Mouse (Mus musculus): ENCODE results near the gene Tns2. TPM values are rescaled to one million over a fixed set of nuclear protein-coding genes. Genes with fewer than 3 reads are reported as not detected.
A peak's percentile ranks its signal among the peaks of the same experiment; 100 is the strongest.

Tns2 gene
- total and polyA plus RNA-seq, 3 experiments: 114 to 184 (median 130) TPM

- H3K79me2 ChIP-seq (replicated peaks; ENCODE audit: control insufficient read depth, insufficient read depth, low read length): no peaks in the 10 kb centered on the region
- H3K36me3 ChIP-seq (ENCODE audit: control insufficient read depth, insufficient read depth, low read length): peaks cover 2% of the 10 kb centered on the region; the same call in 1 of the 2 replicates
- no peak overlapping the region; the same call in 1 of the 2 replicates for H3K9ac ChIP-seq (ENCODE audit: low read depth, low read length)
- 11% methylated on average over 2 of the region's 2 CpGs for WGBS
- DNase-seq: peak; percentile 67 to 81
- no peaks in the 10 kb centered on the region for H3K27me3 ChIP-seq (ENCODE audit: control insufficient read depth, insufficient read depth, low read length)
- no peak overlapping the region for H3K4me3 ChIP-seq
- intact Hi-C loops (cut with DNase I): no loop called here
- H3K27ac ChIP-seq: peak overlapping the region; percentile 47
- H3K4me1 ChIP-seq (ENCODE audit: control insufficient read depth, insufficient read depth, low read length): peaks cover 11% of the 10 kb centered on the region
- TF ChIP-seq POLR2A (IDR thresholded peaks at IDR 0.05; ENCODE audit: insufficient read depth, low read depth, low read length) (0 out of 2 replicates have a peak, but pooled peaks have one; percentile 21), EP300 (IDR thresholded peaks at IDR 0.05; ENCODE audit: insufficient read depth, low read depth, low read length) (no peak)
Measured at GRCm38 (mm10) chr15:102126303-102126702, 26.1 kb downstream of the Tns2 start.

GRCm38 (mm10) chr15:102133314-102133713 is 33.1 kb downstream of the Tns2 start:
- Histone ChIP-seq H3K9ac (ENCODE audit: low read depth, low read length) (no peak overlapping the region), H3K27ac (no peak overlapping the region), H3K4me1 (ENCODE audit: control insufficient read depth, insufficient read depth, low read length) (no peaks in the 10 kb centered on the region), H3K36me3 (ENCODE audit: control insufficient read depth, insufficient read depth, low read length) (no peaks in the 10 kb centered on the region), H3K27me3 (ENCODE audit: control insufficient read depth, insufficient read depth, low read length) (no peaks in the 10 kb centered on the region), H3K4me3 (no peak overlapping the region), H3K79me2 (replicated peaks; ENCODE audit: control insufficient read depth, insufficient read depth, low read length) (no peaks in the 10 kb centered on the region)
- no peak for DNase-seq
- intact Hi-C loops (cut with DNase I): no loop called here
- 89% methylated on average over 9 of the region's 9 CpGs for WGBS
- no peak for TF ChIP-seq POLR2A (IDR thresholded peaks at IDR 0.05; ENCODE audit: insufficient read depth, low read depth, low read length)
- TF ChIP-seq CTCF (IDR thresholded peaks at IDR 0.05): no peak
- no peak for TF ChIP-seq EP300 (IDR thresholded peaks at IDR 0.05; ENCODE audit: insufficient read depth, low read depth, low read length)

DNA sequence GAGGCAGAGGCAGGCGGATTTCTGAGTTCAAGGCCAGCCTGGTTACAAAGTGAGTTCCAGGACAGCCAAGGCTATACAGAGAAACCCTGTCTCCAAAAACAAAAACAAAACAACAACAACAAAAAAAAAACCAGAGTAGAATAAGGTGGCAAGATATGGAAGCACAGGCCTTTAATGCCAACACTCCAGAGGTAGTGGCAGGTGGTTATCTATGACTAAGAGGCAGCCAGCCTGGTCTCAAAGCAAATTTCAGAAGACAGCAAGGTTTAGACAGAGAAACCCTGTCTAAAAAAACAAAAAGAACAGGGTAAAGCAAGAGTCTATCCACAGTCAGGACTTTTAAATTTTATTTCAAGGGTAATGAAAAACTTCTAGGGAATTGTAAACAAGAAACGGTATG is 34.5 kb downstream of the Tns2 start:
- Histone ChIP-seq H3K4me3 (no peak overlapping the region), H3K27me3 (ENCODE audit: control insufficient read depth, insufficient read depth, low read length) (no peaks in the 10 kb centered on the region), H3K4me1 (ENCODE audit: control insufficient read depth, insufficient read depth, low read length) (no peaks in the 10 kb centered on the region), H3K9ac (ENCODE audit: low read depth, low read length) (no peak overlapping the region), H3K79me2 (replicated peaks; ENCODE audit: control insufficient read depth, insufficient read depth, low read length) (no peaks in the 10 kb centered on the region), H3K27ac (no peak overlapping the region), H3K36me3 (ENCODE audit: control insufficient read depth, insufficient read depth, low read length) (no peaks in the 10 kb centered on the region)
- DNase-seq: no peak
- 79% methylated on average over 2 of the region's 2 CpGs for WGBS
- intact Hi-C loops (cut with DNase I): no loop called here
- TF ChIP-seq POLR2A (IDR thresholded peaks at IDR 0.05; ENCODE audit: insufficient read depth, low read depth, low read length) (no peak), EP300 (IDR thresholded peaks at IDR 0.05; ENCODE audit: insufficient read depth, low read depth, low read length) (no peak), CTCF (IDR thresholded peaks at IDR 0.05) (no peak)

GRCm38 (mm10) chr15:102135522-102136128 is 35.4 kb downstream of the Tns2 start:
- WGBS: 1% methylated on average over 35 of the region's 35 CpGs
- no peak for DNase-seq
- H3K4me1 ChIP-seq (ENCODE audit: control insufficient read depth, insufficient read depth, low read length): no peaks in the 10 kb centered on the region
- H3K4me3 ChIP-seq: peak overlapping the region; percentile 98
- H3K27ac ChIP-seq: peak overlapping the region; percentile 84
- no peaks in the 10 kb centered on the region for H3K27me3 ChIP-seq (ENCODE audit: control insufficient read depth, insufficient read depth, low read length)
- TF ChIP-seq POLR2A (IDR thresholded peaks at IDR 0.05; ENCODE audit: insufficient read depth, low read depth, low read length) (no peak), EP300 (IDR thresholded peaks at IDR 0.05; ENCODE audit: insufficient read depth, low read depth, low read length) (no peak), CTCF (IDR thresholded peaks at IDR 0.05) (no peak)
- H3K79me2 ChIP-seq (replicated peaks; ENCODE audit: control insufficient read depth, insufficient read depth, low read length): no peaks in the 10 kb centered on the region
- H3K36me3 ChIP-seq (ENCODE audit: control insufficient read depth, insufficient read depth, low read length): no peaks in the 10 kb centered on the region
- H3K9ac ChIP-seq (ENCODE audit: low read depth, low read length): peak overlapping the region; percentile 79
- intact Hi-C loops (cut with DNase I): loop anchor here (2.0 kb wide), 1 partner anchor 31 kb away; no protein-coding TSS in a partner anchor

DNA sequence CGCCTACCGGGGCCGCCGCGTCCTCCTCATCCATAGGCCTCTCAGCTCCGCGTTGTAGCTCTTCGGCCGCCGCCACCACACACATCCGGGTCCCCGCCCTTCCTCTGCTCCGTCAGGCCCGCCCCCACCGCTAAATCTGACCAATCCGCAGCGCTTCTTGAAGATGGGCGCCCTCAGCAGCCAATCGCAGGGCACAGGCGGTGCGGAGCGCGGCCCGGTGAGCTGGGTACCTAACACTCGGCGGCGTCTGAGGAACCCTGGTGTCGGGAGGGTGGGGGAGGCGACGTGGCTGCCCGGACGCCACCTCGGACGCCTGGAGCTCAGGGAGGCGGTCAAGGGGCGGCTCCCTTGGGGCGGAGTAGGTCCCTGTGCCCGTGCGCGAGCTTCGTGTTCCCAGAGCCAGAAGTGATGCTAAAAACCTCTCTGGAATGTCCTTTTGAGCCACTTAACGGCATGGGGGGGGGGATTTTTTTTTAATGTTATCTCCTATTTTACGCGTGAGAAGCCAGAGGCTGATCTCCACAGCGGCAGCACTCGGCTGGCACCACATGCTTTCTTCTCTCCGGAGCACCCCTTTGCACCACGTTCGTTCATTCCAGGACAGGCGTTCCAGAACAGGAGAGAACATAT is 36.0 kb downstream of the Tns2 start, which contains the start of gene Spryd3:
Gene Spryd3 (minus strand): TSS at position 106 of the 630 bp plus-strand sequence.
- Histone ChIP-seq H3K79me2 (replicated peaks; ENCODE audit: control insufficient read depth, insufficient read depth, low read length) (no peaks in the 10 kb centered on the region), H3K4me1 (ENCODE audit: control insufficient read depth, insufficient read depth, low read length) (no peaks in the 10 kb centered on the region), H3K4me3 (peak within 1 kb of the TSS; percentile 98), H3K9ac (ENCODE audit: low read depth, low read length) (peak within 1 kb of the TSS; percentile 79), H3K27ac (peak within 1 kb of the TSS; percentile 84), H3K36me3 (ENCODE audit: control insufficient read depth, insufficient read depth, low read length) (no peaks in the 10 kb centered on the region), H3K27me3 (ENCODE audit: control insufficient read depth, insufficient read depth, low read length) (no peaks in the 10 kb centered on the region)
- intact Hi-C loops (cut with DNase I): loop anchor here (2.0 kb wide), 1 partner anchor 31 kb away; no protein-coding TSS in a partner anchor
- peak; percentile 98 to 100 for DNase-seq
- WGBS: under 1% methylated on average over 50 of the region's 50 CpGs
- no peak for TF ChIP-seq EP300 (IDR thresholded peaks at IDR 0.05; ENCODE audit: insufficient read depth, low read depth, low read length)
- TF ChIP-seq POLR2A (IDR thresholded peaks at IDR 0.05; ENCODE audit: insufficient read depth, low read depth, low read length): peak; percentile 57
- TF ChIP-seq CTCF (IDR thresholded peaks at IDR 0.05): no peak

GRCm38 (mm10) chr15:102141120-102141519 is 40.9 kb downstream of the Tns2 start:
- no peak overlapping the region for H3K27ac ChIP-seq
- no peaks in the 10 kb centered on the region for H3K36me3 ChIP-seq (ENCODE audit: control insufficient read depth, insufficient read depth, low read length)
- no peak overlapping the region for H3K4me3 ChIP-seq
- DNase-seq: no peak
- intact Hi-C loops (cut with DNase I): no loop called here
- no peak for TF ChIP-seq CTCF (IDR thresholded peaks at IDR 0.05)
- TF ChIP-seq POLR2A (IDR thresholded peaks at IDR 0.05; ENCODE audit: insufficient read depth, low read depth, low read length): no peak
- 87% methylated on average over 5 of the region's 5 CpGs for WGBS
- no peaks in the 10 kb centered on the region for H3K27me3 ChIP-seq (ENCODE audit: control insufficient read depth, insufficient read depth, low read length)
- peaks cover 2% of the 10 kb centered on the region; the same call in 1 of the 2 replicates for H3K4me1 ChIP-seq (ENCODE audit: control insufficient read depth, insufficient read depth, low read length)
- H3K9ac ChIP-seq (ENCODE audit: low read depth, low read length): no peak overlapping the region
- H3K79me2 ChIP-seq (replicated peaks; ENCODE audit: control insufficient read depth, insufficient read depth, low read length): no peaks in the 10 kb centered on the region
